Mouse (Mus musculus) kidney, postnatal 4 days (tissue): ENCODE measurements around the gene Tgfbr3.

Experiments used
- DNase-seq, 2 experiments: peaks; one replicate each; pipeline ENCODE4 v3.0.0; 2021; ENCODE audit warnings: mixed read lengths in 2 of 2

The Tgfbr3 gene

DNA sequence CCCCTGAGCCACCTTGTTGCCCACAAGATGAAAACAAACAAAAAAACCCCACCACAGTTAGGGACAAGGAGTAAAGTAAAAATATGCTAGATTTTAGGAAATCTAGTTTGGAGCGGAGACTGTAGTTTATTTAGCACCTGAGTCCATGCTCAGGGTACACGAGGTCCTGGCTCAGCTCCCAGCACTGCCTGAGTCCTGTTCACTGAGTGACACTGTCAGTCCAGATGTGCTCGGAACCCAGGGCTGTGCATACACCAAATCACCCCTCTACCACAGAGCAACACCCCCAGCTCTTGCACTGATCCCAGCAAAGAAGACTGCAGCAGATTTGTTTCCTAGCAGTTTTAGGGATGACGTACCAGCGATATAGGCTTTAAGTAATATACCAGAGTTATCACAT, 119.6 kb downstream of the Tgfbr3 start:
- DNase-seq = no peak

DNA sequence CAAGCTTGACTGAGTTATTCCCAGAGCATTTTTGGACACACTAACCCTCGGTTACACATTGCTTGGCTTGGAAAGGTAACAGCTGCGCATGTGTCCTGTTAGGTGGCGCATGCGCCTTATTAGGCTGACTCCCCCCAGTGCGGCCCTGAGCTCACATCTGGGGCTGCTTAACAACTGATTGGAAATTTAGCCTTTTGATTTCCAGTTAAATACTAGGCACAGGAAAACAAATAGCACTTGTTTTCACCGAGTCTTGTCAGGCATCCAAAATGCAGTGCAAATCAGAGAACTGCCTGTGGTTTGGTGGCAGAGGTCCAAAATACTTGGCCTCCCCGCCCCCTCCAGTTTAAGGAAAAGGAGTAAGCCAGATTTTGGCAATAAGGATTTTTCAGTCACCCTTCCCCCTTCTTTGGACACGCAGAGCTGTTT, 121.5 kb downstream of the Tgfbr3 start:
- DNase-seq = peak; percentile 86 to 90

DNA sequence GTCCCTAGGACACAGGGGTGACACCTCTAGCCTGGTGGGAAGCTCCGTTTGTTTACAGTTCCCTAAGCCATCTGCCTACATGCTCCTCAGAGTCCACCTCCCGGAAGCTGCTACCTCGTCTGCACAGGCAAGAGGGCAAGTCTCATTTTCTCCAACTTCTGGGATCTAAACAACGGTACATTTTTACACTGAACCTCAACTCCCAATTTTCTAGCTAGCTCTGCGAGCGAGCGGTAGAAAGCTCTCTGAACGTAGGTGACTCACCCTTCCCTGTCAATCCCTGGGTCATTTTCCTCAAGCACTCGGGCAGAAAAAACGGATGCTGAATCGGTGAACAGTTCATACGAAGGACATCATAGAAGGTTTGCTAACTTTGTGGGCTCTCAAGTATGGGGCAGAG, 122.1 kb downstream of the Tgfbr3 start:
- DNase-seq = peak in 1 of 2 experiments; percentile 44

DNA sequence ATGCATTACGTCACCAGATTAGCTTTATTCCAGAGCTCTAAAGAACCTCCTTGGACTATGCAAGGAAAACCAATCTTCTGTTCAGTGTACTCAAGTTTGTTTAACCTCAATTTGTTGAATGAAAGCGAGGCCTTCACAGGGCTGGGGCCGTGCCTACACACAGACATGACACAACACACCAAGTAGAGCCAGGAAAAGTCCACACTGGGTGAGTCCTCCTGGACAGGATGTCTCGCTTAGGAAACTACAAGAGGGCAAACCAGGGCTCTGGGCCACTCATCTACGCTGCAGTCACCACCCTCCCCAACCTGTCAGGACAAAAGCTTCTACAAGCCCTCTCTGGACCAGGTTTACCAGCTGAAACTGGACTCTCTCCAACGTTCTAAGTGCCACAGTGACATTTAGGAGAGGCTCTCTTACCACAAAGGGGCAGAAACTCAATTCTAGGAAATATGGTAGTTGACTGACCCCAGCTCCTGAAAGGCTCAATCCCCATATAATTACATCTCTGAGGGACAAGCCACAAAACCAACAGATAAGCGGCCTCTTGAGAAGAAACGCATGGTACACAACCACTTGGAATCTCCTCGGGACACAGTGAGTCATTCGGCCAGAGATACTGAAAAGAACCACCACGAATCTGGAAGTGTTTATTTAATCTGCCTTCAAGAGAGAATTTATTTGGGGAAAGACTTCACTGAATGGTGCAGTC, 122.6 kb downstream of the Tgfbr3 start:
- DNase-seq = no peak

DNA sequence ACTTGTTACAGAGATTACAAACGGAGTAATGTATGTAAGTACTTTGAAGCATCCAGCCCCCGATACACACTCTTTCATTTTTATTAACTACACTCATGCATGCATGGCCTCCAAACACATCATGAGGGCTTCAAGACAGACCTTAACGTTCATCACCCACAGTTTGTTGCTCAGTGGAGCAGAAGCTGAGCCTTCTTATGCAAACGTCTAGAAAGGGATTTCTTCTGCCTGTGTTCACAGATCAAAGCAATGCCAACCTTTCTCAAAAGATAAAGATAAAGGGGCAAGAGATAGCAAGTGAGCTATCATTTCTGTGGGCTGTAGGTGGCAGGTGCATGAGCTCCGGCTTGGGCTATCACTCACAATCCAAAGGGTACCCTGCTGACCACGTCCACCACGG, 123.7 kb downstream of the Tgfbr3 start:
- DNase-seq = no peak

DNA sequence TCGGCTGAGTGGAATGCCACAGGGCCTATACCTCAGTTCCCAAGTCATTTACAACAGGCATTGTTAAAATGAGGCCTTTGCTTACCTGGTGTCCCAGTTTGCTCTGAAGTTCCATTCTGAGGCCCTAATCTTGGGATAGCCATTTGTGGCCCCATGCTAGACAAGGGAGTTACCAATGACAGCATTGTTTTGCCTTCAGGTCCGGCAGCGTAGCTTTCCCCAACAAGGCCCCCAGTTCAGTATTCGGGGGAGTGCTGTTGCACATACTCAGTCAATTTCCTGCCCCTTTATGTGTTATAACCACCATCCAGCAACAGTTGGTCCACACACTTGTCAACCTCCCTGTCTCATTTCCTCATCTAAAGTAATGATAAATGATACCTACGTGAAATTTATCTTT, 124.2 kb downstream of the Tgfbr3 start:
- no peak for DNase-seq

DNA sequence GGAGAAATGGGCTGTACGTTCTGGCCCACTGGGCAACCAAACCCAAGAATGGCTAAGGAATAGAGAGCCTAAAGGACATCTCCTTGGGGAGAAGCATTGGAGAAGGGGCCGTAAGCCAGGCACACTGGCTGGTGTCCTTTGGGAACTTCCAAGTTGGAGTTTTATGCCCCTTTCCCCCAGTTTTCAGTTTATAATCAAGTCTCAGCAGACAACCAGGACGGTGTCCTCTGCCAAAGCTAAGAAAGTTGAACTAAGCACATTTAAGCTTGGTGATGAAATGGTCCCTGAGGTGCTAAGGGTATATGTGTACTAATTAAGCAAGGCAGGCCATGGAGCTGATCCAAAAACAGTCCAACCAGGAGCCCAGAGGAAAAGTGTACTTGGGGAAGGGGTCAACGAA, 124.6 kb downstream of the Tgfbr3 start:
- DNase-seq = no peak

DNA sequence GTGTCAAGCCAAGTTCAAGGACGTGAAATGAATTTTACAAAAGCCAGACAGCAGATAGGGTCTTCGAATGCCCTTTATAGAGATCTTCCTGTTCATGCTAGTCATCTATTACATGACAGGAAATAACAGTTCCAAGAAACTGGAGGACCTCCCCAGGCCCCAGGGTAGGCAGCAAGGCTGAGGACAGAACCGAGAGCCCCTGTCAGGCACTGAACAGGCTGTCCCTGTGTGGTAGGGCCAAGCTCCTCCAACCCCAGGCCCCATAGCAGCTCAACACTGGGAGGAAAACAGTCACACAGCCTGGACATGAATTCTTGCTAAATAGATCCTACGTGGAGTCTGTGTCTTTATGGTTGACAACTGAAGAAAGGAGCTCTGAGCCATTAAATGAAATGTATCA, 125.3 kb downstream of the Tgfbr3 start:
- no peak for DNase-seq

DNA sequence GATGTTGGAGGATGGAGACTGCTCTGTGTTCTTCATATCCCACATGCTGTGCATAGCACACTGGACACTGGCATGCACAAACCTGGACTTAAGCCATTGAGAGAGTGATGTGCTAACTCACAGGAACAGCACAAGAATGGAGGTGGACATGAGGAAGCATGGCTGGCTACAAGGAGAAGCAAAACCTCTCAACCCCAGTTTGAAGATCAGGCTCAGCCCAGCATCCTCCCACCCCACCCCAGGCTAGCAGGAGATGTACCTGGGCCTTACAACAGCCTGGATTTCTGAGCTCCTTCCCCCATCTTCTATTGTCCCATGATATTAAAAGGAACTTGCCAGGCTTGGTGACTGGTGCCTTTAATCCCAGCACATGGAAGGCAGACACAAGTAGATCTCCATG, 126.1 kb downstream of the Tgfbr3 start:
- DNase-seq = no peak

DNA sequence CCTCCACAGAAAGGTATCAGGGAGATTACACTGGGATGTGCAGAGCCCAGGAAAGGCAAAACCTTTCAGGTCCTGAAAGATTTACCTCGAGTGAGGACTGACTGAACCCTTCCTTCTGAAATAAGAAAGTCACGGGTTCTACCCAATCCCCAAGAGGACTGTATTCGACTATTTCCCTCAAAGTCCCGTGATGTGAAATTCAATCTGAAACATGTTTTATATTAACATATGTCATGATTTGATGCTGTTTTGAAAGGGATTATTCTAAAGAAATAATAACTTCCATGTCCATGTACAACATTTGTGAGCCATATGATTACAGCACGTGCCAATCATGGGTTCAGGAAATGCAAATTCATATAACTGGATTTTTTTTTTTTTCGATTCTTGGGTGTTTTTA, 126.6 kb downstream of the Tgfbr3 start:
- DNase-seq = no peak

DNA sequence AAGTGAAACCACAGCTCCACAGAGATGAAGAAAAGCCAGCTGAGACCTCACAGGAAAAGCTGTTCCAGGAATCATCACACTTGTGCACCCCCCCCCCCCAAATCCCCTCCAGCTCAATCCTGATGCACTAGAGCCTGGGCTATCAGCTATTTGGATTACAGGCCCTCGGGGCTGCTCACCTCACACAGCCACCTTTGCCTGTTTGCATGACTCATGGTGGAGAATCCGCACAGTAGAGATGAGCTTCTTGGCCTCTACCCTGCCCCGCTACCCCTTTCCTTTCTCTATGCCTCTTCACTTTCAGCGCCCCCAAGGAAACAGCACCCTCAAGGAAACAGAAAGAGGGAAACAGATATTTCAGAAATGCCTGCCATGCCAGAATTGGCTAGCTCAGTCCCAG, 127.1 kb downstream of the Tgfbr3 start:
- no peak for DNase-seq

DNA sequence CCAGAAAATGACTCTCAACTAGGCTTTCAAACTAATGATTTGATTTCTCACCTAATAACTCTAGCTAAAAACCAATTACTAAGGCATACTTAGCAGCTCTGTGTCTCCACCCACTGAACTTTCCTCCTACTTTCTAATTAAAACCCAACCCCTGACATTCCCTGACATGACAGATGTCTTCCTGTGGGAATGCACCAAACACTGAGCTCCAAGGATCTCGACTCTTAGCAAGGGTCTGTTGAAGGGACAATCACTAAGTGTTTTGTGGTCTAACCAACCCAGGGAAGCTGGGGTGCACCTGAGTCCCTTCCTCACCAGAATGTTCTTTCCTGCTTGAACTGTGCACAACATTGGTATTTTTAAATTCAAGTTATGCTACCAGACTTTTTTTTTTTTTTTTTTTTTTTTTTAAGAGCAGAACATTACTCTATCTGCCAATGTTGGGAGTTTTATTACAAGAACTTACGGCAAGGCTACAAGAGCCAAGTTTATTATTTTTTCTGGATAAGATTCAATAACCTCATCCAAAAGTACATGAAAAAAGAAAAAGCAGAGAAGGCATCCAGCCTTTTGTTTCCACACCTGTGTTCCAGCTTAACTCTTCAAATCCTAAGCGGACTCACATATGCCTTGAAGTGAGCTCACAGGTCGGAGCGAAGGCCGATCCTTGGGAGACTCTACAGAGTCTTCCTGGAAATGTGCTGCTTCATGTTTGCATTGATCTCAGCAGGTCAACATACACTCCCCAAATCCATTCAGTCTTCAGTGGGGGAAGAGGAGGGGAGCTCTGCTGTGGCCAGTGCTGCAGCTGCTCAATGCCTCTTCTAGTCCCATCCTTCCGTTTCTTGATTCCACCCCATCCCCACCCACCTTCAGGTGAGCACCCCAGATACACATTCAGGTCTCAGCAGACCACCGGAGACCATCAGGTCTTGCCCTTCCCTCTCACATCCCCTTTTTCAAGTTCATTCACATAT, 129.2 kb downstream of the Tgfbr3 start:
- DNase-seq = peak in 1 of 2 experiments; percentile 25

DNA sequence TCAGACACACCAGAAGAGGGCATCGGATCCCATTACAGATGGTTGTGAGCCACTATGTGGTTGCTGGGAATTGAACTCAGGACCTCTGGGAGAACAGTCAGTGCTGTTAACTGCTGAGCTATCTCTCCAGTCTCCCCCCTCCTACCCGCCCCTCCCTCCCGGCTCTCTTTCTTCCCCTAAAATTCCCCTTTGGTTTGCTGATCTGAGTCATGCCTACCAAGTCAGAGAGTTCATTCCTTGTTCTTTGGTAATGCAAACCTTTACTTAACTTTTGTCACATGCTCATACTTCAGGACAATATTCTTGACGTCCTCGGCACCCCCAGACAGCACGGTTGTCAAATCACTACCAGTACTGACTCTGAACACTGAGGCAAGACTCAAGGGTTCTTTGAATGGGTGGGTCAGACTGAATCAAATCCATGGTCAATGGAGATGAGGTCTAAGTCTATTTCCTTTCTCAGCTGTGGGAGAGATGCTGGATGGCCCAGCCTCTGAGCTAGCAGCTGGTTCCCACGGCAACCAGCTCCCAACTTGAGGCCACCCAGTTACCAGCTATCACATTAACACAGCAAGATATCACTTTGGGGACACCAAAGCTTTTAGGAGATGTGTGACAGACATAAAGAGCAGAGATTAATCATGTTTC, 130.8 kb downstream of the Tgfbr3 start:
- peak in 1 of 2 experiments; percentile 39 for DNase-seq

DNA sequence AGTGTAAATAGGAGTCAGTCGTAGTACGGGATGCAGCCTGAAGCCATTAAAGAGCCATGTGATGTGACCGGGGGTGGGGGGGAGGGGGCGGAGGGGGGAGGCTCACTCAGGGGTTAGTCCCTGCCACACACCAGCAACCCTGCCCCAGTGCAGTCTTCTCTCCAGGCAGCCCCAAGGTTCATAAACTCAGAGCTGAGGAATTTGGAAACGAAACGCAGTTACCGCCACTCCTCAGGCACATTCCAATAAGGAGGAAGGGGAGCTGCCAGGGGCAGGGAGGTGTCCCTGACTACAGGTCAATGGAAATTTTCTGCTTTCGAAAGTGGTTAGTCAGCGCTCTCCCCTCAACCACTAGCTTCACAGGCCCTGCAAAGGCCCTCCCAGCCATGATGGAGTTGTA, 132.0 kb downstream of the Tgfbr3 start:
- DNase-seq = peak; percentile 44 to 66

DNA sequence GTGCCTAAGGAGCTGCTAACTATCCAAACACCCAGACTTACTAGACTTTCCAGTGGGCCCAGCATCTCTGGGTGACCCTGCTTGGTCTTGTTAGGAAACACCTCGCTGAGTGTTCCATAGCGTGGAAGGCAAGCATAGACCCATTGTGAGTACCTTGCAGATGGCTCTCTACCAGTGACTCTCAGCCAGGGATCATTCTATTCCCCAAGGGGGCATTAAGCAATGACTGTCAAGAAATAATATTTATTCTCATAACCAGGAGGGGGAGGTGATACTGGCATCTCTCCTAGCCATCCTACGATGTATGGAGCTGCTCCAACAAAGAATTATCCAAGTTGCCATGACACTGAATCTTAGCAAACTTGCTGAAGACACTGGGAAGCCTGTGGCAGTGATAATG, 133.3 kb downstream of the Tgfbr3 start:
- DNase-seq = no peak

DNA sequence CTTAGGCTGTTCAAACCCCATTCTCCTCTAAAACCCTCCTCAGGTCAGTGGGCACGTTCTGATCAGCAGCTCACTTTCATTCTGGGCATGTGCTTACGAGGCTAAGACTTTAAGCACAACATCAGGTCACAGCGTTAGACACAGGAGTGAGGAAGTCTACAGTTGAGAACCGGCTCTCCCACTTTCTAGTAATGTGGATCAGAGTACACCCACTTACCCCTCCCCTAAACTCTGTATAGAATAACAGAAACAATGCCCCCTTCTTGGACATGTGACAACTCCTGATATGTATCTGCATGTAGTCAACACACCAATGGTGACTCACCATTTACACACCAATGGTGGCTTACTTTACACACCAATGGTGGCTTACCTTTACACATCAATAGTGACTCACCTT, 136.4 kb downstream of the Tgfbr3 start:
- no peak for DNase-seq

DNA sequence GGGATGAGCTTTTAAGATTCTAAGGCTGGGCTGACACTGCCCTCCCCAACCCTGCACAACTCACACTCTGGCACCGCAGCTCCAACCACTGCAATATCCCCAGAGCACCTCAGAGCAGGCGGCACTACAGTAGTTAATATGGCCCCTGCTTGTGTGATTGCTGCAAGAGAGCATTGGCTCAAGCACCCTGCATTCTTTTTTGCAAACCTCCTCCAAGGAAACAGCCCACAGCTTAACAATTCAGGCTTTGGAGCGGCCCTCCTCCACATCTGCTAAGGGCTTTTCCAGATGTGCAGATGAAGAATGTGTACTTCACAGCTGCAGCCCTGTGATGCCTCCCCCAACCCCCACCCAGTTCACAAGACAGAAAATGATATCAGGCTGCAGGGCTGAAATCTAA, 138.1 kb downstream of the Tgfbr3 start:
- DNase-seq = peak in 1 of 2 experiments; percentile 44

DNA sequence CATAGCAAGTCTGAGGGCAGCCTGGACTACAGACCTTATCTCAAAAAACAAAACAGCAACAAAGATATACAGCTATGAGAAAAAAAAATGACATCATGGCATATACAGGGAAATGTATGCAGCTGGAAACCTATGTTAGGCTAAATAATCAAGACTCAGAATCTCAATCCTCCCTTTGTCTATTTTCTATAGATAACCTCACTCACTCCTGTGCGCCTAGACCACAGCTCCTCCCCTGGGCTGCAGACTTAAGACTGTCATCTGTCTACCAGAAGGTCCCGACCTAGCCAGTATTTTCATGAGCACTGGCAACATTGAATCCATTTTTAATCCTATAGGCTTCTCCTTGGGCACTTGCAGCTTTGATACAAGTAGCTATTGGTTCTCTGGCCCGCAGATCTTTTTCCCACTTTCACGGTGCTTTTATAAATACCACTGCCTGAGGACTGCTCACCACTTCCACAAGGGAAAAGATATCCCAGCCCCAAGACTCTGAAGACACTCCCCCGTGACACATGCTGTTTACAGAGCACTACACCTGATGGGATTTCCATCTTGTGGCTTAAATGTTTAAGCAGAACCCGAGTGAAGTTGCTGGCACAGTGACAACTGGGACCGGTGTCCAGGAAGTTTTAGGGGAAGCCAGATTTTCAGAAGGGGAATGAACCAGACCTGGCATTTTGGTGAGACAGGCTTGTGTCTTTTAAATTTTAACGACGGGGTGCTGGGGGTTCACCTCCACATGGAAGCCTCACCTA, 138.7 kb downstream of the Tgfbr3 start:
- DNase-seq = peak in 1 of 2 experiments; percentile 40

DNA sequence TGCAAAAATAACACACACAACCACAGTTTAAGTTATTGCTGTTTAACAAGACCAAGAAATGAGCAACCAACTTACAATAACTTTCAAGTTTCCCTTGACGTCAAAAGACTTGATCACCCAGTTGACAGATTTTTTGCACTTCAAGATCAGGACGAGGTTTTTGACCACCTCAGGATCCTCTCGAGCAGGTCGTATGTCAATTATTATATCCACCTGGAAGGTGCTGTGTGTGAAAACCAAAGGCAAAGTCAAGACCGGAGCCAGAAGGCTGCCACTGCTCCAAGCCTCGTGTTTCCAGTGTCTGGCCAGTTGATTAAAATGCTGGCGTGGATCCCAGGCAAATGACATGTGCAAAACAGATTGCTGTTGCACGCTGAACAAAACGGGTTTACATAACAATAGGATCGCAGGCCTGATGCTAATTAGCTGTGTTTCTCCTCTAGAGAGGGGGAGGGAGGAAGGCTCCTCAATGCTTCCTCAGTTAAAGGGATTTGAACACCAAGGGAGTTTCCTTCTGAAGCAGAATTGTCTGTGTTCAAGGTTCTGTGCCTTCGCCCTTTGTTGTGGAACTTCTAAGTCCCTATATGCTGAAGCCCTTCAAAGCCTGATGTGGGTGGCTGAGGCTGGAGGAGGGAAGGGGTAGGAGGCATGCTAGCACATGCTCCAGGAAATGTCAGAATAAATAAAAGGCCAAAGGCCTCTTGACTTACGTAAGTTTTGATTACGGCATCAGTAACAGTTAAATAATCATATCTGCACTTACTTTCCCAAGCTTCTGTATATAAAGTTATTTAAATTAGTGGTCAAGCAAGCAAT, 141.3 kb downstream of the Tgfbr3 start:
- DNase-seq = peak; percentile 70 to 77

DNA sequence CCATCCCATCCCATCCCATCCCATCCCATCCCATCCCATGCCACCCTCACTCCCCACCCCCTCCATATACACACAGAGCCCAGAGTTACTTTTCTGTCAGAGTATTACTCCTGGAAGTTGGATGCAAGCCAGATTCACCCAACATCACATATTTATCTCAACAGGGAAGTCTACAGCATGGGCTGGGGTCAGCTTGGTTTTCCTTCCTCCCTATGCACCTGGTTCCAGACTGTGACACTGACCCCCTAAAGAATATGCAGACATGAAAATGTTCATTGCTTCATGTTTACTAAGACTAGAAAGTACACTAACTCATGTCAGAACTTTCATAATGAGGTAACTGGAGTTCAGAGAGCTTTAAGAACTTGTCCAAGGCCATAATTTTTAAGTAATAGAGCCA, 142.0 kb downstream of the Tgfbr3 start:
- DNase-seq = no peak

DNA sequence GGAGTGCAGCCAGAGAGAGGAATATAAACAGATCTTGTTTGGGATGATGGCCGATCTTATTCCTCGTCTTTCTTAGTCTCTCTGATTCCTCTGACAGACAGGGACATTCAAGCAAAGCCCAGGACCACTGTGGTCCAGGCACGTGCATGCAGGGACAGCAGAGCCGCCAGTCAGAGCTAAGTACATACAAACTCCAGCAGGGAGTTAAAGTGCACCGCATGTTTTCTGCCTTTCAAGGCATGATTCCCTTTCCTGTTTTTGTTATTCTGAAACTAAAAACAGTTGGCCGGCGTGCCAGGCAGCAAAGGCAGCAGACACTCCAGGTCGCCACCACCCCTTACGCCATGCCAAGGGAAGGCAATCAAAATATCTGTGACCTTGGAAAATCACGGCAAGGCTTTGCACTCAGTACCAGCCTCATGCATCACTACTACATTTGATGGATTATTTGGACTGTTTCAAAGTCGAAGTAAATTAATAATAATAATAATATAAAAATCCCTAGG, 143.3 kb downstream of the Tgfbr3 start:
- DNase-seq = no peak

DNA sequence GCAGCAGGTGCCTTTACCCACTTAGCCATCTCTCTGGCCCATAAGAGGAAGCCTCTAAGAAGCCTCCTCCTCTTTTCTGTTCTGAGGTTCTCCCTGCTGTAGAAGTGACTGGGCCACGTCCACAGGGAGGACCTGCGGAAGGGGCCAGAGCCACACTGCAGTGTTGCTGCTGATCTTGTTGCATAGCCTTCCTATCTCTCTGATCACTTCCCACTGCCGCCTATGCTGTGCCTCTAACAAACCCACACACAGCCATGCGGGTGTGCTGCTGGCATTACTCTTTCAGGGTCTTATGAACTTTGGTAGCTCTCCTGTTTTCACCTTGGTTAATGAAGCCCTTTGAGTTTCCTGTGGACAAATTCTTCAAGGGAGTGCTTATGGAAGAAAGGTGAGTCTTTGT, 144.3 kb downstream of the Tgfbr3 start:
- DNase-seq = no peak
